Mouse (Mus musculus) limb, embryonic 13.5 days (tissue): ENCODE data around the gene Chkb. TPM values are rescaled to one million over a fixed set of nuclear protein-coding genes. Genes with fewer than 3 reads are reported as not detected.

ENCODE experiments used
- ATAC-seq: fragments of 200-750 bp; cut with Nextera tagmentation; 2 replicates; pipeline ENCODE4 v1.8.0; 2017; ENCODE audit warnings: low read depth, moderate number of reproducible peaks, moderate TSS enrichment; ENCODE audit not compliant: low FRiP score
- H3K27ac ChIP-seq: fragments of 300-500 bp; sonication (generic); 2 replicates; pipeline ENCODE4 v1.5.1; 2015; ENCODE audit warnings: inconsistent platforms, mild to moderate bottlenecking, moderate library complexity
- H3K27me3 ChIP-seq: fragments of 300-500 bp; sonication (generic); 2 replicates; pipeline ENCODE4 v1.6.1; 2015; ENCODE audit warnings: mild to moderate bottlenecking, inconsistent platforms
- H3K36me3 ChIP-seq: fragments of 300-500 bp; sonication (generic); 2 replicates; pipeline ENCODE4 v1.6.1; 2015; ENCODE audit warnings: inconsistent platforms, mild to moderate bottlenecking, moderate library complexity
- H3K4me1 ChIP-seq: fragments of 300-500 bp; sonication (generic); 2 replicates; pipeline ENCODE4 v1.6.1; 2015; ENCODE audit warnings: inconsistent platforms
- H3K4me2 ChIP-seq: fragments of 300-500 bp; sonication (generic); replicated peaks from 2 replicates; pipeline ENCODE4 v1.6.1; 2015; ENCODE audit warnings: inconsistent platforms, mild to moderate bottlenecking, moderate library complexity
- H3K4me3 ChIP-seq: fragments of 300-500 bp; sonication (generic); 2 replicates; pipeline ENCODE4 v1.5.1; 2015; ENCODE audit warnings: moderate library complexity, mild to moderate bottlenecking, inconsistent platforms
- H3K9ac ChIP-seq: fragments of 300-500 bp; sonication (generic); 2 replicates; pipeline ENCODE4 v1.6.1; 2015; ENCODE audit warnings: mild to moderate bottlenecking, inconsistent platforms
- H3K9me3 ChIP-seq: fragments of 300-500 bp; sonication (generic); 2 replicates; pipeline ENCODE4 v1.6.1; 2016; ENCODE audit warnings: inconsistent platforms
- WGBS: fragments of 180-500 bp; shearing (Covaris S2); methylation state at CpG from one replicate; pipeline ENCODE4 v1.1.7; 2015; 5-methylcytosine and 5-hydroxymethylcytosine counted together
- polyA plus RNA-seq: library from polyadenylated mRNA; unstranded; fragments of >200 nt; fragmentation: Nextera tagmentation; extraction: Ambion mirVana; gene quantifications from 2 replicates; pipeline ENCODE4 v1.2.1, GENCODE M21; 2015

Chkb gene
- polyA plus RNA-seq, 1 experiment from 2014 or later: 55.7 TPM

GRCm38 (mm10) chr15:89468577-89468976 is 38.9 kb upstream of the Chkb start:
- H3K9me3 ChIP-seq: no peaks in the 10 kb centered on the region
- no peak for ATAC-seq
- H3K27ac ChIP-seq: no peak overlapping the region
- no peak overlapping the region for H3K4me3 ChIP-seq
- H3K4me1 ChIP-seq: no peaks in the 10 kb centered on the region
- H3K27me3 ChIP-seq: no peaks in the 10 kb centered on the region
- no peak overlapping the region for H3K4me2 ChIP-seq
- no peak overlapping the region for H3K9ac ChIP-seq
- no peaks in the 10 kb centered on the region for H3K36me3 ChIP-seq
- 30% methylated on average over 2 of the region's 2 CpGs for WGBS

DNA sequence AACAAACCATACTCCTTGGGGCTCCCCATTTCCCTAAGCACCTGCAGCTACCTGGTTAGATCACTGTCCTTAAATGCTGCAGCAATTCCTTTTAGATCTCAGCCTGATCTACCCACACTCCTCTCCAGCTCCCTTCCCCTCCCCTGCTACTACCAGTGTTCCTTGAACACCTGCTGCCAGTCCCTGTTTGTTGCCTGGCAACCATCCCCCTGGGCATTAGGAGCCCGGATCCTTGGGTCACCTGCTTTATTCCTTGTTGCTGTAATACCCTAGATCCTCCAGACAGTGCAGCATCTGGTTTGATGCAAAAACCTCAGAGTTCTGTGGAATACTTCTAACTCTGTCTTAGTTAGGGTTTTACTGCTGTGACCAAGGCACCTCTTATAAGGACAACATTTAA is 35.3 kb upstream of the Chkb start:
- Histone ChIP-seq H3K27me3 (peaks cover 5% of the 10 kb centered on the region; the same call in 1 of the 2 replicates), H3K4me1 (no peaks in the 10 kb centered on the region), H3K9me3 (no peaks in the 10 kb centered on the region), H3K9ac (no peak overlapping the region), H3K27ac (no peak overlapping the region), H3K4me3 (no peak overlapping the region), H3K36me3 (no peaks in the 10 kb centered on the region), H3K4me2 (no peak overlapping the region)
- ATAC-seq: no peak
- 4% methylated on average over 1 of the region's 1 CpGs for WGBS

DNA sequence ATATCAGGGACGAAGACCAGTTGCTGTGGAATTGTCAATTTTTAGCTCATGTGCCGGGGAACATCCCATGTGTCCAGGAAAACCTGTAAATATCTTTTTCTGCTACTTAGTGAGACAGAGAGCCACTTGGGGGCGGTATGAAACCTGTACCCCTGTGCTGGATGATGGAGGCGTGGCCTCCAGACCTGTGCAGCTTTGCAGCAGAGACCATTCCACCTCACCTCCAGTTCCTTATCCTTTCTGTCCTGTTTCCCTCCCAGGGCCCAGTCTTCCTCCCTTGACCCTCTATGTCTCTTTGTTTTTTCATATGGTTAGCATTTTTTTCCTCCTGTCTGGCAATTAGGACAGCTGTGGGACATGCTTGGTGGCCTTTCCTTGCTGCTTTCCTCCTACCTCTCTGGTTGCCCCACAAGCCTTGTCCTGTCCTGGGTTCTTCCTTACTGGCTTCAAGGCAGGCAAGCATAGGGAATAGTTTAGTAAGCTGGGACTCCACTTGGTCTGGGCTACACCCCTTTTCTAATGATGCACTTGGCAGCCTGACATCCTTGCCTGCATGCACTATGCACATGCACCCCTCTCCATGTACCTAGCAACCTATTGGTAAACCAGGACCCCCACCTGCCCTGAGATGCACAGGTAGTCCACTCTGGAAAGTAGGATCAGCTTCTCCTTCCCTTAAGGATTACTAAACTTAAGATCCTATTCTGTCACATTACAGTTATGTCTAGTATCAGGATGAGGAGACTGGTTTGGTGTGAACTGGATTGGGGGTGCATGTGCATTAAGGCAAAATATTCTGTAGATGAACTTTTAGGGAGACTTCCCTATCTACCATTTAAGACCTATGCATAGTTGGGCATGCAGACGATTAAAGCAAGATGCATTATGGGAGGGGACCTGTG is 33.9 kb upstream of the Chkb start:
- no peaks in the 10 kb centered on the region for H3K36me3 ChIP-seq
- no peak overlapping the region for H3K4me3 ChIP-seq
- H3K9me3 ChIP-seq: no peaks in the 10 kb centered on the region
- H3K27me3 ChIP-seq: peaks cover 5% of the 10 kb centered on the region; the same call in 1 of the 2 replicates
- ATAC-seq: no peak
- H3K4me1 ChIP-seq: no peaks in the 10 kb centered on the region
- no peak overlapping the region for H3K9ac ChIP-seq
- H3K4me2 ChIP-seq: no peak overlapping the region
- H3K27ac ChIP-seq: no peak overlapping the region
- 55% methylated on average over 5 of the region's 5 CpGs for WGBS

- Histone ChIP-seq H3K4me2 (no peak overlapping the region), H3K4me3 (no peak overlapping the region), H3K36me3 (no peaks in the 10 kb centered on the region), H3K27ac (no peak overlapping the region), H3K27me3 (peaks cover 6% of the 10 kb centered on the region; the same call in 1 of the 2 replicates), H3K9ac (no peak overlapping the region), H3K9me3 (no peaks in the 10 kb centered on the region), H3K4me1 (no peaks in the 10 kb centered on the region)
- ATAC-seq: no peak
- 68% methylated on average over 7 of the region's 7 CpGs for WGBS
These were observed 32.5 kb upstream of the Chkb start for GRCm38 (mm10) chr15:89462176-89462575.

GRCm38 (mm10) chr15:89461321-89461720 is 31.6 kb upstream of the Chkb start:
- Histone ChIP-seq H3K27ac (no peak overlapping the region), H3K9ac (no peak overlapping the region), H3K36me3 (no peaks in the 10 kb centered on the region), H3K9me3 (no peaks in the 10 kb centered on the region), H3K4me2 (no peak overlapping the region), H3K4me1 (no peaks in the 10 kb centered on the region), H3K27me3 (peaks cover 9% of the 10 kb centered on the region; the same call in 1 of the 2 replicates), H3K4me3 (no peak overlapping the region)
- no peak for ATAC-seq
- 79% methylated on average over 15 of the region's 15 CpGs for WGBS

DNA sequence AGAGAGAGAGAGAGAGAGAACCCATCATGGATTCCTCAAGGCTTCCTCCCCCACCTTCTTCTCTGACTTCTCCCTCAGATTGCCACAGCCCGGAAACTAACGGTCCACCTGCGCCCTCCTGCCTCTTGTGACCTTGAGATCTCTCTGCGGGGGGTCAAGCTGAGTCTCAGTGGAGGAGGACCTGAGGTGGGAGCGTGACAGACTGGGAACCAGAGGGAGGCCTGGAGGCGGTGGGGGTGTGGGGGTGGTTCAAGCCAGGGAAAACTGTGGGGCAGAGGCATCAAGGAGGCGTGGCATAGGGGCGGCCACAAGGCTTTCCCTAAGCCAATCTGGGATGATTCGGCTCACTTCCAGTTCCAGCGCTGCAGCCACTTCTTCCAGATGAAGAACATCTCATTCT is 30.6 kb upstream of the Chkb start:
- Histone ChIP-seq H3K9ac (no peak overlapping the region), H3K27me3 (peaks cover 16% of the 10 kb centered on the region), H3K4me2 (no peak overlapping the region), H3K27ac (no peak overlapping the region), H3K36me3 (no peaks in the 10 kb centered on the region), H3K4me1 (no peaks in the 10 kb centered on the region), H3K4me3 (no peak overlapping the region), H3K9me3 (no peaks in the 10 kb centered on the region)
- no peak for ATAC-seq
- WGBS: 64% methylated on average over 10 of the region's 10 CpGs

DNA sequence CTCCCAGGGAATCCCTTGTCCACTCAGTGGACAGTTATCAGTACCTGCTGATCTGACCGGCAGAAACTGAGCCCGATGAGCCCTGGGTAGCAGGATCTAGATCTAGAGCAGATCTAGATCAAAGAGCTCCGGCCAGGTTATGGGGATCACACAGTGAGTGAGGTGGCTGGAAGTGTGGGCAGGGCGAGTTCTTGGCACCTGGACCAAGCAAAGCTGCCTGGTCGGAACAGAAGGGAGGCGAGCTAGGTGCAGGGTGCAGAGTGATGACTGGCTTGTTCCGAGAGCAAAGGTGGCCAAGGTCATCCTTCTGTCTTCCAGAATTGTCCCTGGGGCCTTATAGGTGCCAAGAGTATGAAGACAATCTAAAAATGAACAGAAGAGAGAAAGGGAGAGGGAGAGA is 30.1 kb upstream of the Chkb start:
- Histone ChIP-seq H3K4me2 (no peak overlapping the region), H3K9ac (no peak overlapping the region; the same call in 1 of the 2 replicates), H3K9me3 (no peaks in the 10 kb centered on the region), H3K36me3 (no peaks in the 10 kb centered on the region), H3K27ac (no peak overlapping the region), H3K4me3 (no peak overlapping the region), H3K4me1 (no peaks in the 10 kb centered on the region), H3K27me3 (peaks cover 21% of the 10 kb centered on the region)
- 87% methylated on average over 7 of the region's 7 CpGs for WGBS
- ATAC-seq: no peak

DNA sequence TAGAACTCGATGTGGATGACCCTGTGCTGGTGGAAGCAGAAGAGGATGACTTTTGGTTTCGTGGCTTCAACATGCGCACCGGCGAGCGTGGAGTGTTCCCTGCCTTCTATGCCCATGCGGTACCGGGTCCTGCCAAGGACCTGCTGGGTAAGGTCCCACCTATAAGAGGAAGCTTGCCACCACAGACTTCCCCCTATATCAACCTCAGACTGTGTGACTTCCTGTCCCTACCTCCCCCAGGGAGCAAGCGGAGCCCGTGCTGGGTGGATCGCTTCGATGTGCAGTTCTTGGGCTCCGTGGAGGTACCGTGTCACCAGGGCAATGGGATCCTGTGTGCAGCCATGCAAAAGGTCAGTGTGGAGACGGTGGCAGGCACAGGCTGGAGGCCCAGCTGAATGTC is 29.2 kb upstream of the Chkb start:
- H3K9me3 ChIP-seq: no peaks in the 10 kb centered on the region
- H3K36me3 ChIP-seq: no peaks in the 10 kb centered on the region
- no peak for ATAC-seq
- H3K27me3 ChIP-seq: peaks cover 30% of the 10 kb centered on the region
- H3K4me2 ChIP-seq: no peak overlapping the region
- WGBS: 94% methylated on average over 15 of the region's 15 CpGs
- no peak overlapping the region for H3K9ac ChIP-seq
- H3K4me3 ChIP-seq: no peak overlapping the region
- H3K4me1 ChIP-seq: peaks cover 7% of the 10 kb centered on the region
- H3K27ac ChIP-seq: no peak overlapping the region

- Histone ChIP-seq H3K27me3 (peaks cover 43% of the 10 kb centered on the region), H3K4me3 (no peak overlapping the region), H3K9me3 (no peaks in the 10 kb centered on the region), H3K4me2 (no peak overlapping the region), H3K27ac (no peak overlapping the region), H3K9ac (no peak overlapping the region), H3K36me3 (no peaks in the 10 kb centered on the region), H3K4me1 (peaks cover 12% of the 10 kb centered on the region)
- WGBS: 78% methylated on average over 6 of the region's 6 CpGs
- no peak for ATAC-seq
These were observed 25.9 kb upstream of the Chkb start for GRCm38 (mm10) chr15:89455642-89456041.

- WGBS: 12% methylated on average over 5 of the region's 6 CpGs
- Histone ChIP-seq H3K4me1 (peaks cover 12% of the 10 kb centered on the region), H3K9ac (no peak overlapping the region), H3K27ac (no peak overlapping the region), H3K9me3 (no peaks in the 10 kb centered on the region), H3K36me3 (no peaks in the 10 kb centered on the region), H3K4me2 (peak overlapping the region; percentile 88; the same call in 1 of the 2 replicates), H3K27me3 (peaks cover 43% of the 10 kb centered on the region), H3K4me3 (no peak overlapping the region)
- ATAC-seq: no peak
These were observed 25.1 kb upstream of the Chkb start for GRCm38 (mm10) chr15:89454857-89455256.

DNA sequence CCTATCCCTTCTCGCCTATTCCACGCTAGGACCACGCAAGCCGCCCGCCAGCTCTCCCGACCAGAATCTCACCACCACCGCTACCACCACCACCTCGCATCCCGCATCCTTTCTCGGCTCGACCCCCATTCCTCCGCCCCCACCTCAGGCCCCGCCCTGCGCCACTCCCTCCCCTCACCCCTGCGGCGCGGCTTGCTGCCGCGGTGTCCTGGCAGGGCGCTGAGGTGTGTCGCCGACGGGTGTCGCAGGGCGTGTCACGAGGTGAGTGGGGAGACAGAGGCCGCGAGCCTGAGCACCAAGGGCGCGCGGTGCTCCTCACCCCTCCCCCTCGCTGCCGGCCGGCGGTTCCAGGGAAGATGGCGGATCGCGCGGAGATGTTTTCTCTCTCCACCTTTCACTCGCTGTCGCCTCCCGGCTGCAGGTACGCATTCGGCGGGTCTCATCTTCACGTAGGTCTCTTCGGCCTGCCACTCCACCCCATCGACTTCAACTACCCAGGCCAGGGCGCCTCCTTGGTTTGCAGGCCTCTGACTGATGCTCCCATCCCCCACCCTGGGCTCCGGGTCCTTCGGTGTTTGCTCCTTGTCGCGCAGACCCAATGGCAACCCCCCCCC is 24.3 kb upstream of the Chkb start, which contains the start of gene Mapk8ip2:
Gene Mapk8ip2, plus strand, starts transcription at position 49 of the 614 bp plus-strand sequence.
- no peak within 1 kb of the TSS for H3K27ac ChIP-seq
- WGBS: 2% methylated on average over 53 of the region's 53 CpGs
- peak within 1 kb of the TSS; percentile 88 for H3K4me2 ChIP-seq
- 0 out of 2 replicates have a peak, but pooled peaks have one; percentile 55 for ATAC-seq
- no peaks in the 10 kb centered on the region for H3K36me3 ChIP-seq
- peak within 1 kb of the TSS; percentile 54 for H3K4me3 ChIP-seq
- no peaks in the 10 kb centered on the region for H3K9me3 ChIP-seq
- peaks cover 12% of the 10 kb centered on the region for H3K4me1 ChIP-seq
- H3K27me3 ChIP-seq: peaks cover 43% of the 10 kb centered on the region
- H3K9ac ChIP-seq: peak within 1 kb of the TSS; percentile 43; the same call in 1 of the 2 replicates
